8 mouse cellular contexts compared by ENCODE assay signal in the genomic region with DNA sequence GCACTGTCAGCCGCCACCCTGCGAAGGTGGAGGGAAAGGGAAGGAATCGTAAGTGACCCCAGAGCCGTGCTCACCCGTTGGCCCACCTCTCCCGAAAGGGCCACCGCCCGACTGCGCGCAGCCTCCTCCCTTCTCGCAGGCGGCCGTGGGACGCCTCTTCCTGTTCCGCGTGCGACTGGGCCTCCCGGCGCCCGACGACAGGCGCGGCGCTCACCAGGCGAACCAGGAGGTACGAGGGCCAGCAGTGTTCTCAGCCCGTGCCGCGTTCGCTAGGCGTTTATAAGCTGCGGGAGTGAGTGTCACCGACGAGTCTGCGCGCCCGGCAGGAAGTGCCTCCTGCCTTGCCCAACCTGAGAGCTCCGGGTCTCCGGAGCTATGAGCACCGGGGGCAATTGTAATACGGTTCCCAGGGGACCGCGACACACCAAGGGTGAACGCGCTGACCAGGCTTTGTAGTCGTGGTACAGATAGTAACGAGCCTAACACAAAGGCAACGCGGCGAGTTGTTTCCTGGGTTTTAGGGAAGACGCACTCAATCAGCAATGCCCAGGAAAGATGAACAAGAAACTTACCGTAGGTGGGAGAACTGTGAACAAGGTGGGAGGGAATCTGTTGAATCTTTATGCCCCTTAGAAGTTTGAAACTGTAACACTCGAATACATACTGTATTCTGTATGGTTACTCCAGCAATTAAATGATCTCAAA. TPM values are rescaled to one million over a fixed set of nuclear protein-coding genes. Genes with fewer than 3 reads are reported as not detected.
DNase-seq lines count a peak whose midpoint lies in the region; ATAC-seq and TF ChIP-seq lines count a peak whose summit lies in the region.

No protein-coding gene starts in this region.

- H3K27me3 ChIP-seq in G1E (ENCODE audit: insufficient read depth, low read length), result no peaks in the 10 kb centered on the region
- no peaks in the 10 kb centered on the region for H3K27me3 ChIP-seq in forebrain, embryonic 16.5 days (replicated peaks; ENCODE audit: control insufficient read depth, insufficient read depth, low read length)

- DNase-seq in G1E (ENCODE audit: low spot score), result peak; percentile 70
- DNase-seq in cerebellum, adult 11-12 months, result peak; percentile 56
- DNase-seq in layer of hippocampus, postnatal 14 days (ENCODE audit: low spot score in 2 of 2), result peak; percentile 42 to 57
- peak; percentile 73 for DNase-seq in lung, postnatal 25 days (ENCODE audit: low spot score)
- DNase-seq in retina, embryonic 14.5 days (ENCODE audit: low spot score), result peak; percentile 56
- DNase-seq in thymus, postnatal 36 days, result peak; percentile 77 to 82

- under 1% methylated on average over 52 of the region's 53 CpGs for WGBS in forebrain, embryonic 16.5 days

- no peaks in the 10 kb centered on the region for H3K9me3 ChIP-seq in G1E (replicated peaks)
- H3K9me3 ChIP-seq in forebrain, embryonic 16.5 days (ENCODE audit: control insufficient read depth, low read length), result no peaks in the 10 kb centered on the region

- no peak for TF ChIP-seq CTCF in G1E (IDR thresholded peaks at IDR 0.05; ENCODE audit: low read depth, low read length)

- peak overlapping the region; percentile 89 for H3K4me2 ChIP-seq in forebrain, embryonic 16.5 days (ENCODE audit: low read length)

- peak overlapping the region; percentile 80 for H3K4me3 ChIP-seq in G1E (ENCODE audit: low read depth, low read length)
- peak overlapping the region; percentile 92 for H3K4me3 ChIP-seq in forebrain, embryonic 16.5 days (replicated peaks; ENCODE audit: low read length)

- ATAC-seq in G1E (ENCODE audit: extremely low read depth, insufficient number of reproducible peaks, low FRiP score, poor library complexity, severe bottlenecking), result 0 out of 2 replicates have a peak, but pooled peaks have one; percentile 7
- ATAC-seq in forebrain, embryonic 16.5 days, result peak; percentile 12; the same call in 1 of the 2 replicates
- peak; percentile 66 to 70 for ATAC-seq in hematopoietic stem cell, adult 5-6 weeks (replicated peaks in 1 of 2; ENCODE audit: insufficient read depth in 1 of 2, low FRiP score in 2 of 2, low TSS enrichment in 1 of 2, low read depth in 1 of 2, poor library complexity in 2 of 2, severe bottlenecking in 2 of 2)

- H3K9ac ChIP-seq in forebrain, embryonic 16.5 days (replicated peaks; ENCODE audit: low read depth, low read length), result peak overlapping the region; percentile 96

- peak overlapping the region; percentile 19 for H3K27ac ChIP-seq in forebrain, embryonic 16.5 days (ENCODE audit: low read length)

- H3K36me3 ChIP-seq in G1E (replicated peaks), result peaks cover 63% of the 10 kb centered on the region
- peaks cover 14% of the 10 kb centered on the region for H3K36me3 ChIP-seq in forebrain, embryonic 16.5 days (ENCODE audit: control insufficient read depth, insufficient read depth)

- peaks cover 89% of the 10 kb centered on the region for H3K4me1 ChIP-seq in G1E (ENCODE audit: insufficient read depth, low read depth, low read length)
- H3K4me1 ChIP-seq in forebrain, embryonic 16.5 days (replicated peaks; ENCODE audit: control insufficient read depth, insufficient read depth, low read length), result peaks cover 23% of the 10 kb centered on the region

RNA-seq across cellular contexts. Expression of gene Cnppd1, which starts 0.9 kb away (rescaled TPM):
- 77.3 and 93.4 TPM in 2 replicates for total RNA-seq in G1E (2014; fragmentation: Nextera tagmentation)
- total RNA-seq in G1E (2017), result 140 and 143 TPM in 2 replicates
- polyA plus RNA-seq in G1E (2012), result 83.2 and 105 TPM in 2 replicates
- polyA plus RNA-seq in forebrain, embryonic 16.5 days (2015; fragmentation: Nextera tagmentation; extraction: Ambion mirVana), result 57.1 and 58.5 TPM in 2 replicates
- 37.5 and 44.3 TPM in 2 replicates for total RNA-seq in hematopoietic stem cell, adult 5-6 weeks (2017)
- 10 to 100 TPM; 31.1 to 31.4 TPM for total RNA-seq in layer of hippocampus, postnatal 14 days (2021)

RNA-seq across cellular contexts. Expression of gene Retreg2, which starts 0.9 kb away (rescaled TPM):
- total RNA-seq in G1E (2014; fragmentation: Nextera tagmentation) (85.7 and 93.8 TPM in 2 replicates), G1E (2017) (111 and 120 TPM in 2 replicates)
- polyA plus RNA-seq in G1E (2012), result 101 and 112 TPM in 2 replicates
- polyA plus RNA-seq in forebrain, embryonic 16.5 days (2015; fragmentation: Nextera tagmentation; extraction: Ambion mirVana), result 91.9 and 102 TPM in 2 replicates
- 43.2 and 60.9 TPM in 2 replicates for total RNA-seq in hematopoietic stem cell, adult 5-6 weeks (2017)
- 100 to 1,000 TPM; 143 to 148 TPM for total RNA-seq in layer of hippocampus, postnatal 14 days (2021)

RNA-seq across cellular contexts. Expression of gene Slc23a3, which starts 7.9 kb away (rescaled TPM):
- total RNA-seq in G1E (2014; fragmentation: Nextera tagmentation) (0.83 and 1.5 TPM in 2 replicates), G1E (2017) (0.22 and 0.29 TPM in 2 replicates)
- 0.03 TPM in 1 of 2 replicates, not detected in the other for polyA plus RNA-seq in G1E (2012)
- polyA plus RNA-seq in forebrain, embryonic 16.5 days (2015; fragmentation: Nextera tagmentation; extraction: Ambion mirVana), result not detected in 2 replicates
- not detected in 2 replicates for total RNA-seq in hematopoietic stem cell, adult 5-6 weeks (2017)
- total RNA-seq in layer of hippocampus, postnatal 14 days (2021), result under 1 TPM in 1 of 2 experiments, not detected in 1; 0.35 TPM

RNA-seq across cellular contexts. Expression of gene Nhej1, which starts 16.6 kb away (rescaled TPM):
- total RNA-seq in G1E (2014; fragmentation: Nextera tagmentation) (2.5 and 5.1 TPM in 2 replicates), G1E (2017) (12.3 and 12.4 TPM in 2 replicates)
- 0.40 and 0.47 TPM in 2 replicates for polyA plus RNA-seq in G1E (2012)
- 6.6 and 8.2 TPM in 2 replicates for polyA plus RNA-seq in forebrain, embryonic 16.5 days (2015; fragmentation: Nextera tagmentation; extraction: Ambion mirVana)
- total RNA-seq in hematopoietic stem cell, adult 5-6 weeks (2017), result 6.5 and 11.6 TPM in 2 replicates
- total RNA-seq in layer of hippocampus, postnatal 14 days (2021), result 1 to 10 TPM; 2.2 to 2.7 TPM

RNA-seq across cellular contexts. Expression of gene Zfand2b, which starts 26.8 kb away (rescaled TPM):
- total RNA-seq in G1E (2014; fragmentation: Nextera tagmentation), result 45.8 and 58.0 TPM in 2 replicates
- total RNA-seq in G1E (2017), result 47.7 and 53.7 TPM in 2 replicates
- polyA plus RNA-seq in G1E (2012), result 21.0 and 24.2 TPM in 2 replicates
- 41.9 and 47.2 TPM in 2 replicates for polyA plus RNA-seq in forebrain, embryonic 16.5 days (2015; fragmentation: Nextera tagmentation; extraction: Ambion mirVana)
- 38.0 and 43.7 TPM in 2 replicates for total RNA-seq in hematopoietic stem cell, adult 5-6 weeks (2017)
- total RNA-seq in layer of hippocampus, postnatal 14 days (2021), result 10 to 100 TPM; 30.9 to 32.7 TPM

Comparison
In these comparisons a context has a peak if more than half of its experiments do, and no peak if none do; other contexts are left out.
1. Peak in every context shown above with its lines: DNase-seq, ATAC-seq, H3K4me3 ChIP-seq and H3K27ac ChIP-seq.
2. ATAC-seq: peak in every context shown above with its lines; median percentile 68 in hematopoietic stem cell, adult 5-6 weeks; 12 in forebrain, embryonic 16.5 days; 7 in G1E.